Mouse (Mus musculus) kidney, postnatal 0 days (tissue): ENCODE measurements at regions not wholly inside any gene's neighbourhood (a gene's known extent, or its start where the extent isn't known, plus 50 kb on each side); places are given as distances from the start of the nearest gene placed in this dataset.

Experiments used
- ATAC-seq: fragments of 200-750 bp; cut with Nextera tagmentation; replicated peaks from 2 replicates; pipeline ENCODE4 v1.8.0; 2017; ENCODE audit warnings: low read depth, moderate number of reproducible peaks, moderate TSS enrichment, moderate library complexity; ENCODE audit not compliant: low FRiP score
- DNase-seq: peaks from one replicate; pipeline ENCODE4 v3.0.0-alpha.2; 2016; ENCODE audit warnings: low spot score
- H3K27ac ChIP-seq: fragments of 300-500 bp; sonication (generic); 2 replicates; pipeline ENCODE4 v1.5.1; 2014; ENCODE audit warnings: mild to moderate bottlenecking
- H3K27me3 ChIP-seq: fragments of 300-500 bp; sonication (generic); 2 replicates; pipeline ENCODE4 v1.6.1; 2014; ENCODE audit warnings: low read length, mixed read lengths; ENCODE audit not compliant: insufficient read depth
- H3K36me3 ChIP-seq: fragments of 300-500 bp; sonication (generic); 2 replicates; pipeline ENCODE4 v1.6.1; 2014; ENCODE audit warnings: low read length, mixed read lengths; ENCODE audit not compliant: insufficient read depth
- H3K4me1 ChIP-seq: fragments of 300-500 bp; sonication (generic); replicated peaks from 2 replicates; pipeline ENCODE4 v1.6.1; 2014; ENCODE audit warnings: antibody characterized with exemption, low read length, mixed read lengths; ENCODE audit not compliant: insufficient read depth
- H3K4me2 ChIP-seq: fragments of 300-500 bp; sonication (generic); 2 replicates; pipeline ENCODE4 v1.6.1; 2014; ENCODE audit warnings: mild to moderate bottlenecking, low read length, moderate library complexity, mixed read lengths
- H3K4me3 ChIP-seq: fragments of 300-500 bp; sonication (generic); replicated peaks from 2 replicates; pipeline ENCODE4 v1.5.1; 2014; ENCODE audit warnings: low read depth, low read length
- H3K9ac ChIP-seq: fragments of 300-500 bp; sonication (generic); 2 replicates; pipeline ENCODE4 v1.6.1; 2014; ENCODE audit warnings: low read depth, low read length
- H3K9me3 ChIP-seq: fragments of 300-500 bp; sonication (generic); replicated peaks from 2 replicates; pipeline ENCODE4 v1.6.1; 2016; ENCODE audit warnings: low read length, inconsistent platforms, mixed read lengths
- CTCF ChIP-seq: IDR thresholded peaks from 2 replicates; pipeline ENCODE4 v1.5.1; 2016; ENCODE audit warnings: antibody characterized with exemption, low read depth, mild to moderate bottlenecking, moderate library complexity
- WGBS: fragments of 180-500 bp; shearing (Covaris S2); extraction: QIAGEN DNeasy Blood & Tissue Kit; methylation state at CpG from one replicate; pipeline ENCODE4 v1.1.7; 2014; 5-methylcytosine and 5-hydroxymethylcytosine counted together

DNA sequence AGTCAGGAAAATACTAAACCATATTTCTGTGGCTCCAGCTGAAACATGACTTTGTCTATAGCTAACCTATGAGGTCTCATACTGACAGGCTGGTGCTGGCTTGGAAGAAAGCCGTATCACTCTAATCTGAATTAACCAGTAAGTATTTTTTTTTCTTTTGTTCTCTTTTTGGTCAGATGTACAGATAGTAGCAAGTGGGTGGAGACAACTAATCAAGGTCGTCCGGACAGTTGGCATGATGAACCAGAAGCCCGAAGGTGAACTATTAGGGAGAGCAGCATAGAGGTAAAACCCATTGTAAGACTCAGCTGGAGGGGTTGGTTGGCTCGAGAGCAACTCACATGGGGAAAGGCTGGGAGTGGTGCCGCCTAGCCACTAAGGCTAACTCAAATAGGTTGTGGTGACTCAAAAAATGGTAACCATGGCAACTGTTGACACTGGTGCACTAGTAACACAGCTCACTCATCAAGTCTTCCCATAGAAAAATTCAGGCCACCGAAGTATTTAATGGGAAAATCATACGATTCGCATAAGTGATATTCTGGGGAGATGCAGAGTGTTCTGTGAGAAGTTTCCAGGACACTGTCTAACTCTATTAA is 50.3 kb upstream of the Csf1 start:
- Histone ChIP-seq H3K9ac (no peak overlapping the region), H3K4me1 (0 out of 2 replicates have a peak, but pooled peaks cover 3% of the 10 kb centered on the region), H3K4me3 (no peak overlapping the region), H3K9me3 (no peaks in the 10 kb centered on the region), H3K27ac (no peak overlapping the region), H3K4me2 (no peak overlapping the region), H3K36me3 (no peaks in the 10 kb centered on the region), H3K27me3 (no peaks in the 10 kb centered on the region)
- DNase-seq (no peak), ATAC-seq (no peak)
- no peak for TF ChIP-seq CTCF
- 83% methylated on average over 9 of the region's 9 CpGs for WGBS
